Mouse (Mus musculus) forebrain, embryonic 15.5 days (tissue): ENCODE measurements around the gene Hes5. TPM values are rescaled to one million over a fixed set of nuclear protein-coding genes. Genes with fewer than 3 reads are reported as not detected.

Experiments
- ATAC-seq: fragments of 200-750 bp; cut with Nextera tagmentation; replicated peaks from 2 replicates; pipeline ENCODE4 v1.8.0; 2017; ENCODE audit warnings: mild to moderate bottlenecking, moderate TSS enrichment, moderate library complexity
- H3K27ac ChIP-seq: fragments of 300-500 bp; sonication (generic); replicated peaks from 2 replicates; pipeline ENCODE4 v1.5.1; 2015; ENCODE audit warnings: mild to moderate bottlenecking, inconsistent platforms
- H3K27me3 ChIP-seq: fragments of 300-500 bp; sonication (generic); 2 replicates; pipeline ENCODE4 v1.6.1; 2015; ENCODE audit warnings: inconsistent platforms
- H3K36me3 ChIP-seq: fragments of 300-500 bp; sonication (generic); 2 replicates; pipeline ENCODE4 v1.6.1; 2015; ENCODE audit warnings: mild to moderate bottlenecking, inconsistent platforms
- H3K4me1 ChIP-seq: fragments of 300-500 bp; sonication (generic); 2 replicates; pipeline ENCODE4 v1.6.1; 2015; ENCODE audit warnings: inconsistent platforms
- H3K4me2 ChIP-seq: fragments of 300-500 bp; sonication (generic); replicated peaks from 2 replicates; pipeline ENCODE4 v1.6.1; 2015; ENCODE audit warnings: mild to moderate bottlenecking, inconsistent platforms
- H3K4me3 ChIP-seq: fragments of 300-500 bp; sonication (generic); 2 replicates; pipeline ENCODE4 v1.5.1; 2015; ENCODE audit warnings: mild to moderate bottlenecking, inconsistent platforms
- H3K9ac ChIP-seq: fragments of 300-500 bp; sonication (generic); replicated peaks from 2 replicates; pipeline ENCODE4 v1.6.1; 2015; ENCODE audit warnings: mild to moderate bottlenecking, inconsistent platforms
- H3K9me3 ChIP-seq: fragments of 300-500 bp; sonication (generic); 2 replicates; pipeline ENCODE4 v1.6.1; 2016; ENCODE audit warnings: inconsistent platforms
- WGBS: fragments of 180-500 bp; shearing (Covaris S2); methylation state at CpG from one replicate; pipeline ENCODE4 v1.1.7; 2015; ENCODE audit warnings: mixed read lengths; 5-methylcytosine and 5-hydroxymethylcytosine counted together
- polyA plus RNA-seq: library from polyadenylated mRNA; unstranded; fragments of >200 nt; fragmentation: Nextera tagmentation; extraction: Ambion mirVana; gene quantifications from 2 replicates; pipeline ENCODE4 v1.2.1, GENCODE M21; 2015

Hes5 gene
- polyA plus RNA-seq, 1 experiment from 2014 or later = 125 TPM

DNA sequence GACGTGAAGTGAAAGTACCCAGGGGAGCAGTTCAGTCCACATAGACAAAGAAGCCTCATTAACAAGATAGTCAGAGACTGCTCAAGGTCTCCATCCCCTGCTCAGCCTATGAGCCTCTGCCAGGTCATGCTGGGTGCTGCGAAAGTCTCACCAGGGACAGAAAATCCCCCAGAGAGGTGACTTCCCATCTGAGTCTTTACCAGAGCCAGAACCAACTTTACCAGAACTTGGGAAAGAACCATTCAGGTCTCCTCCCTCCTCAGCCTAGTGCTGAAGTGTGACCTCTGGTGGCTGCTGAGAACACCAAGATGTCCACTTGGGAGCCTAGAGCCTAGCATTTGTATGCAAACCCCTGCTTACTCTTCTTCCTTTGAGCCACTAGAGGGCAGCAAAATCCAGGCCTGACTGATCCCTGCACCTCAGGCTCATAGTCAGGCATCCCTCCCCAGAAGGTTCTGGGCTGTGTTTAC, 16.6 kb upstream of the Hes5 start:
- Histone ChIP-seq H3K9me3 (no peaks in the 10 kb centered on the region), H3K4me2 (no peak overlapping the region), H3K9ac (no peak overlapping the region), H3K27ac (no peak overlapping the region), H3K36me3 (no peaks in the 10 kb centered on the region), H3K4me3 (no peak overlapping the region), H3K4me1 (peaks cover 25% of the 10 kb centered on the region), H3K27me3 (no peaks in the 10 kb centered on the region)
- 26% methylated on average over 2 of the region's 2 CpGs for WGBS
- peak; percentile 76 for ATAC-seq

DNA sequence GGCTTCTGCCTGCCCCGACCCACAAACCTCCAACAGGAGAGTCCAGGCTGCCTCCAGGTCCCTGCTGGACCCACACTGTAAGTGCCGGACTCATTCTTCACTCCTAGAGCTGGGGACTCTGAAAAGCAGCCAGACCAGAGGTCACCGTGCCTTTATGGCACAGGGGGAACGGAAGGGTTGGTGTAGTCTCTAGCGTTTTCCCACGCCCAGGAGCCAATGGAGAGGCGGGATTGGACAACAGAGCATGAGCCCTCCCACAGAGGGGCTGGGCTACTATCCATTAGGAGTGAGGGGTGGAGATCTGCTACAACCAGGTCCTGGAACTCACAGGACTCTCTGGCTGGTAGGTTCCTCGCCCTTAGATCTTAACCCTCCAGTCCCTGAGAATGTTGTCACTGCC, 14.4 kb upstream of the Hes5 start:
- Histone ChIP-seq H3K4me1 (peaks cover 32% of the 10 kb centered on the region), H3K27me3 (no peaks in the 10 kb centered on the region), H3K4me3 (peak overlapping the region; percentile 28), H3K27ac (peak overlapping the region; percentile 27; the same call in 1 of the 2 replicates), H3K4me2 (peak overlapping the region; percentile 48), H3K9ac (peak overlapping the region; percentile 37), H3K36me3 (no peaks in the 10 kb centered on the region), H3K9me3 (no peaks in the 10 kb centered on the region)
- ATAC-seq = peak; percentile 75
- 3% methylated on average over 8 of the region's 8 CpGs for WGBS

DNA sequence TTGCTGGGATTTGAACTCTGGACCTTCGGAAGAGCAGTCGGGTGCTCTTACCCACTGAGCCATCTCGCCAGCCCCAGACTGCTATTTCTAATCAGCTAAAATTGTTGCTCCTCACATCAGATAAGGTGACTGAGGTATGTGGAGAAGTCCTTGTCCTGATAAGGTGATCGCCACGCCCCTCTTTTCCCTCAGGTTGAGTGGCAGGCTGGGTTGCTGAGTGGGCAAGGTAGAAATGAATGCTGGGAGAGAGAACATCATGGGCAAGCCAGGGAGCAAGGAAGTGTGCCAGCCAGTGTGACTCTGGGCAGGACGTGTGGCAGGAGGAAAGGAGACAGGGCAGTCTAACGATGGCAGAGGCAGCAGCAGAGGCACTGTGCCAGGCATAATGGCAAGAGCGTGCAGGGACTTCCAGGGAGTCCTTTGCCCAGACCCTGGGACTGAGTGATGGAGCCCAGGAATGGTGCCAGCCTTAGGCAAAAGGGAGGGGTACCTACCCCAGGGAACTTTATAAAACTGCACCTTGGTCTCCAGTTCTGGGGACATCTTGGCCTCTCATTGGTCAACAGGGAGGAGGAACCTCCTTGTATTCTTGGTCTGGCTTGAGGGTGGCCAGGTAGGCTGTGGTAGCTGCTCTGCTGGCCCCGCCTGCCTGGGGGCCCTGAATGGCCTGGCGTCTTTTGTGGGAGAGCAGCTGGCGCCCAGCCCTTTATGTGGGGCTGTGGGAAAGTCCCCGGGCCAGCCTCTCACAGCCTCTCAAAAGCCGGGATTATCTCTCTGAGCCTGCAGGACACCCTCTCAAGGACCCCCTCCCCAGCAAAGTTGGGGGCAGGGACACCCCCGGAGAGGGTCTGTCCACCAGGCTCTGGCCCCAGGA, 12.4 kb upstream of the Hes5 start:
- Histone ChIP-seq H3K9ac (no peak overlapping the region), H3K4me1 (peaks cover 44% of the 10 kb centered on the region), H3K27me3 (no peaks in the 10 kb centered on the region), H3K36me3 (no peaks in the 10 kb centered on the region), H3K4me2 (peak overlapping the region; percentile 6; the same call in 1 of the 2 replicates), H3K9me3 (no peaks in the 10 kb centered on the region), H3K27ac (peak overlapping the region; percentile 89), H3K4me3 (no peak overlapping the region)
- ATAC-seq = peak; percentile 71
- 23% methylated on average over 14 of the region's 14 CpGs for WGBS

DNA sequence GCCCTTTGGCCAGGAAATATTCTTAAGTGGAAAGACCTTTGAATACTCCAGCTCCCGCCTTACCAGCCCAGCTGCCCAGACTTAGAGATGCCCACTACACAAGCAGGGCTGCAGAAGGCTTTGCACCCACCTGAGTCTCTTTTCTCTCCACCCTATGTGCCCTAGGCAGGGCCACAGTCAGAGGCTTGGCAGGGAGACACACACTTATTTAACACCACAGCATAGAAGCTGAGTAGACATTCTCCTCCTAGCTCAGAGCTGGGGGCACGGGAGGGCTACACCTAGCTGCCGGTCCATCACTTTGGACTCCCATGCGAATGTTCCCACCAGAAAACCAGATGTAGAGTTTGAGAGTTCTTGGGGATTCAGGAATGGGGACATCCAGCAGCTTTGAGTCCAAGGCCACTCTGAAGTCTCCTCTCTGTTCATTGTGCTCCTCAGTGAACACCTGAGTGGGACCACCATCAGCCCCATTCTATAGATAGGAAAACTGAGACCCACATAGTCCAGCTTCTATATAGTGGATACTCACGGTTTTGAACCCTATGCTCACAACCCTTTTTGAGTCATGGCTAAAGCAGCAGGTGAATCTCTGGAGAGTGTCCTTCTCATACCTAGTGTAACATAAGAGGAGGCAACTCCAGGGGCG, 11.7 kb upstream of the Hes5 start:
- H3K36me3 ChIP-seq = no peaks in the 10 kb centered on the region
- H3K27ac ChIP-seq = peak overlapping the region; percentile 89
- WGBS = 20% methylated on average over 6 of the region's 6 CpGs
- H3K4me3 ChIP-seq = no peak overlapping the region
- H3K9ac ChIP-seq = 0 out of 2 replicates have a peak overlapping the region, but pooled peaks have one; percentile 19
- H3K4me2 ChIP-seq = peak overlapping the region; percentile 31
- peaks cover 49% of the 10 kb centered on the region for H3K4me1 ChIP-seq
- ATAC-seq = no peak; the same call in 1 of the 2 replicates
- no peaks in the 10 kb centered on the region for H3K9me3 ChIP-seq
- no peaks in the 10 kb centered on the region for H3K27me3 ChIP-seq

DNA sequence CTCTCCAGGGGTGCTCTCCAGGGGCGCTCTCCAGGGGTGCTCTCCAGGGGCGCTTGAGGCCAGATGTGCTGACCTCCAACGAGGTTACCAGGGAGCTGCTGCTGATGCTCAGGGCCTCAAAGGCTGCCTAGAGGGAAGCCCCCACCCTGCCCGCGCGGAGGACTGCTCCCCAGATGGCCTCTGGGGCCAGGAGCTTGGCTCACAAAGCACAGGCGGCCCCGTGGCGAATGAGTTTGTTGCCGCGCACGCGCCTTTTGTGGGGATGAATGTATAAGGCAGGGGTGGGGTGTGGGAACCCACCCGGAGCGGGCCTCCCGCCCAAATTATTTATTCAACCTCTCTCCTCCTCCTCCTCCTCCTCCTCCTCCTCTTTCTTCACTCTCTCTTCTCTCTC, 11.1 kb upstream of the Hes5 start:
- Histone ChIP-seq H3K9ac (0 out of 2 replicates have a peak overlapping the region, but pooled peaks have one; percentile 19), H3K27me3 (0 out of 2 replicates have a peak, but pooled peaks cover 1% of the 10 kb centered on the region), H3K4me1 (peaks cover 49% of the 10 kb centered on the region), H3K9me3 (no peaks in the 10 kb centered on the region), H3K36me3 (no peaks in the 10 kb centered on the region), H3K4me2 (peak overlapping the region; percentile 31), H3K27ac (peak overlapping the region; percentile 89), H3K4me3 (0 out of 2 replicates have a peak overlapping the region, but pooled peaks have one; percentile 5)
- WGBS = 1% methylated on average over 16 of the region's 16 CpGs
- ATAC-seq = no peak

DNA sequence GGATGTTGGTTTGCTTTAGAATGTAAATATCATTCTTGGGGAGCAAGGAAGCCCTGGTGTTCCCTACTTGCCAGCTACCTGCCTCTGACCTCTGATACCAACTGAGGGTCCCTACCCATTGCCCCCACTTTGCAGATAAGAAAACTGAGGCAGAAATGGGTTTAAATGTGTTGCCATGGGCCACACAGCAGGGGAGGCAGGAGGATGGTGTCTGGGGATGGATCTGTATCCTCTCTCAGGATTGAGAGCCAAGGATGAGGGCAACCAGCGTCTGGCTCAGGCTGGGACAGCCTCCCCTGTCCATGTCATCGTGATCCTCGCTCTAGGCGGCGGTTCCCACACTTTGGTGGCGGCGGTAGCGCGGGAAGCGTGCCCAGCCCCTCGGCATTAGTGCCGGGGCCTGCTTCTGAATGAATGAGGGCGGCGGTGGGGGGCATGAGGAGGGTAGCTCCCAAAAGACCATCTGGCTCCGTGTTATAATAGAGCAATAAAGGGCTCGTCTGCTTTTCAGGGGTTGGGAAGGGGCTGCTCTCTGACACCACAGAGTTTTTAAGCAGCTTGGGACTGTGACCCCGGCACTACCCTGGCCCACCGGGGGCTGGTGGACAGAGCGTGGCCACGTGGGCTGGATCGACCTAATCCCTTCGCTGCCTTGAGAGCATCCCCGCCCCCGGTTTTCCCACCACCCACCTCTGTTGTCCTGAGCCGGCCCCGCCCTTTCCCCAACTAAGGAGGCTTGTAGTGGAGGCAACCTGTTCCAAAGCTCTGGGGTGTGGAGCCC, 8.1 kb upstream of the Hes5 start:
- 1% methylated on average over 26 of the region's 26 CpGs for WGBS
- H3K4me2 ChIP-seq = peak overlapping the region; percentile 28
- H3K4me3 ChIP-seq = no peak overlapping the region
- H3K36me3 ChIP-seq = no peaks in the 10 kb centered on the region
- peaks cover 47% of the 10 kb centered on the region for H3K4me1 ChIP-seq
- H3K27ac ChIP-seq = peak overlapping the region; percentile 62
- ATAC-seq = peak; percentile 49
- 0 out of 2 replicates have a peak overlapping the region, but pooled peaks have one; percentile 19 for H3K9ac ChIP-seq
- H3K9me3 ChIP-seq = no peaks in the 10 kb centered on the region
- H3K27me3 ChIP-seq = 0 out of 2 replicates have a peak, but pooled peaks cover 9% of the 10 kb centered on the region

DNA sequence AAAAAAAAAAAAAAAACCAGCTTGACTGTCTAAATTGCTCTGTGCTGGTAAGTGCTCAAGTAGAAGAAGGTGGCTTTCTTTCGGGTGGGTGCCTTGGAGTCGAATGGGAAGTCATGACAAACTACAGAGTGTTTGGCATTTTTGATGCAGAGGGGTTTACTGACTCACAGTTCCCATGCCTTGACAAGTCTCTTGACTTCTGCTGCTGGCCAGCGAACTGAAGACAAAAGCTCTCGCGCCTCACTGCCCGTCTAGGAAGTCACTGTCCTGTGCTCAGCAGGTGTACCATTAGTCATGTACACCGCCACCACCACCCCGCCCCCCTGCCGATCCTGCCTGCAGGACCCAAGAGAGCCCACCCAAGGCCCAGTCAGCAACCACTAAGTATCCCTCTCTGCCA, 4.1 kb upstream of the Hes5 start:
- Histone ChIP-seq H3K36me3 (no peaks in the 10 kb centered on the region), H3K4me1 (peaks cover 64% of the 10 kb centered on the region), H3K4me3 (no peak overlapping the region), H3K4me2 (no peak overlapping the region), H3K27ac (no peak overlapping the region), H3K9me3 (no peaks in the 10 kb centered on the region), H3K27me3 (0 out of 2 replicates have a peak, but pooled peaks cover 9% of the 10 kb centered on the region), H3K9ac (no peak overlapping the region)
- ATAC-seq = no peak
- WGBS = 45% methylated on average over 9 of the region's 9 CpGs

DNA sequence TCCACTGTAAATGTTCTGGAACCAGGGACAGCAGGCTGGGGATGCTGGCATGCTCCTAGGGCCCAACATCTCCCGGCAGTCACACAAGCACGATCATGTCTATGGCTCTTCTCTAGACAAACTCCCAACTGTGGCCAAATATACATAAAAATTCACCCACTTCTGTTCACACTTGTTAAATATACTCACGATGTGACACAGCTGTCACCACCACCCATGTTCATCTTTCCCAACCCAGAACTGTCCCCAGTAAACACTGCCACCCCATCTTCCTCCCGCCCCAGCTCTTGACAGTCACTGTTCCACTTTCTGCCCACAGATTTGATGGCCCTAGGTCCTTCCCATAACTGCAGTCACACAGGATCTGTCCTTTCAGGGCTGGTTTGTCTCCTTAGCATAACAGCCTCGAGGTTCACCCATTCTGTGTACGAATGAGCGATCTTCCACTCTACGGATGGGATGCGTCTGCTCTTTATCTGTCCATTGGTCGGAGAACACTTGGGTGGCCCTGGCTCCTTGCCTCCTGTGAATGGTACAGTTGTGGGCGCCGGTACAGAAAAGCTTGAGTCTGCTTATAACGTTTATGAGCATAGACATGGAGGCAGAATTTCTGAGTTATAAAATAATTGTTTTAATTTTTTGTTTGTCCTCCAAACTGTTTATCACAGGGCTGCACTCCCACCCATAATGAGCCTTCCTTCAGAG, 3.3 kb upstream of the Hes5 start:
- no peak for ATAC-seq
- H3K9me3 ChIP-seq = no peaks in the 10 kb centered on the region
- no peaks in the 10 kb centered on the region for H3K36me3 ChIP-seq
- H3K27ac ChIP-seq = peak overlapping the region; percentile 73
- no peak overlapping the region for H3K9ac ChIP-seq
- peak overlapping the region; percentile 39; the same call in 1 of the 2 replicates for H3K4me2 ChIP-seq
- H3K4me1 ChIP-seq = peaks cover 69% of the 10 kb centered on the region
- 27% methylated on average over 13 of the region's 13 CpGs for WGBS
- H3K27me3 ChIP-seq = 0 out of 2 replicates have a peak, but pooled peaks cover 9% of the 10 kb centered on the region
- H3K4me3 ChIP-seq = no peak overlapping the region

DNA sequence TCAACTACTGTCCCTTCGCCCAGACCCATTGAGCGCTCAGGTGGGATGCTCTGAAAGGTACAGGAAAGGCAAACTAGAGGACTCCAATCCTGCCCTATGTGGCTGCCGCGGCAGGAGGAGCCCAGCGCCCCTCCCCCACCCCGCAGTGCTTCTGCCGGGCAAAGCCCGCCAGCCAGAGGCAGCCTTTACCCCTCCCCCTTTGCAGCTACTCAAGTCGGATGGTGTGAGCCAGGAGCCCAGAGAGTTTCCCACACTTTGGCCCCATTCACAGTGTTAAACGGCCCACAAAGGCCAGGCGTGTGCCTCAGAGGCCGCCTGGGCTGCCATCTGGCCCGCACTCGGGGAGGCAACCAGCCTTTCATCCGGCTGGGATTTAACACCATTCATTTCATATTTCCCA, 2.6 kb upstream of the Hes5 start:
- 0 out of 2 replicates have a peak overlapping the region, but pooled peaks have one; percentile 20 for H3K9ac ChIP-seq

DNA sequence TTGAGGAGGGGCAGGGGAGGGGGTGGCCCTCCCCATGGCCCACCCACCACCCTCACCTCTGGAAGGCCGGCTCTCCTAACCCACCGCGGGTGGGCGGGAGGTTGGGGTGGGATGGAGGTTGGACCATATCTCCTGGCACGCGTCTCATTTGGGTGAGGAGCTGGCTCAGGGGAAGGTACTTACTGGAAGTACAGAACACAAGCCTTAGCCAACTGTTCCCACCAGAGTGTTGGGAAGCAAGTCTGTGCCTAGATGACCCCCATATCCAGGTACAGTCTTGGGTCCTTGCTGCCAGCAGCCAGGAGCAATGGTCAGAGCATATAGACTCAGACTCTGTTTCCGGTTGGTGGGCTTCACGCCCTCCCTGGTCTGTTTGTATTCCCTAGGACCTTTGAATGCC, 2.1 kb upstream of the Hes5 start:
- peak overlapping the region; percentile 73 for H3K27ac ChIP-seq
- H3K9ac ChIP-seq = no peak overlapping the region
- H3K4me1 ChIP-seq = peaks cover 69% of the 10 kb centered on the region
- H3K36me3 ChIP-seq = no peaks in the 10 kb centered on the region
- peak overlapping the region; percentile 39; the same call in 1 of the 2 replicates for H3K4me2 ChIP-seq
- no peaks in the 10 kb centered on the region for H3K9me3 ChIP-seq
- H3K4me3 ChIP-seq = no peak overlapping the region; the same call in 1 of the 2 replicates
- 0 out of 2 replicates have a peak, but pooled peaks cover 9% of the 10 kb centered on the region for H3K27me3 ChIP-seq
- WGBS = 6% methylated on average over 8 of the region's 8 CpGs
- ATAC-seq = no peak

More for the DNA sequence above, 2.6 kb upstream of the Hes5 start:
- Histone ChIP-seq H3K9me3 (no peaks in the 10 kb centered on the region), H3K36me3 (no peaks in the 10 kb centered on the region), H3K27ac (peak overlapping the region; percentile 73), H3K4me2 (peak overlapping the region; percentile 39), H3K4me3 (peak overlapping the region; percentile 8), H3K4me1 (peaks cover 69% of the 10 kb centered on the region), H3K27me3 (0 out of 2 replicates have a peak, but pooled peaks cover 9% of the 10 kb centered on the region)
- ATAC-seq = peak; percentile 60
- 1% methylated on average over 15 of the region's 15 CpGs for WGBS
